Mouse (Mus musculus) NIH3T3 (cell line): ENCODE results near the gene Lcn12.
A peak's percentile ranks its signal among the peaks of the same experiment; 100 is the strongest.

Experiments
- DNase-seq: peaks from one replicate; pipeline ENCODE4 v3.0.0-alpha.2; 2012; ENCODE audit warnings: low read depth

Gene Lcn12

GRCm38 (mm10) chr2:25496462-25496861 is 2.8 kb upstream of the Lcn12 start:
- DNase-seq = peak; percentile 84

DNA sequence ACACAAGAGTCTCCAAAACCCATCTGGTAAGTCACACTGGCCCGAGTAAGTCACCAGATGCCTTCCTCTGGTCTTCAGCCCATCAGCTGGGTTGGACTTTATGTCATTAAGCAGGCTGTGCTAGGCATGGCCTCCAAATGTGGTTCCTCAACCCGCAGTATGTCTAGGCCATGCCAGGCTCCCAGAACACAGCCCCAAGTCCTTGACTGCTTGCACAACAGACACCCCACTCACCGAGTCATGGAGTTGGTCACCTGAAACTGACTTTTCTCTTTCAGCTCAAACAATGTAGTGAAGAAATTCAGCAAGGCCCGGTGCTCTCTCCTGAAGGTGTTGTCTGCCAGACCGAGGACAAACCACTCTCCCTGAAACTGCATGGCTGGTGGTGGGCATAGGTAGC is 723 bp downstream of the Lcn12 start:
- DNase-seq = no peak

DNA sequence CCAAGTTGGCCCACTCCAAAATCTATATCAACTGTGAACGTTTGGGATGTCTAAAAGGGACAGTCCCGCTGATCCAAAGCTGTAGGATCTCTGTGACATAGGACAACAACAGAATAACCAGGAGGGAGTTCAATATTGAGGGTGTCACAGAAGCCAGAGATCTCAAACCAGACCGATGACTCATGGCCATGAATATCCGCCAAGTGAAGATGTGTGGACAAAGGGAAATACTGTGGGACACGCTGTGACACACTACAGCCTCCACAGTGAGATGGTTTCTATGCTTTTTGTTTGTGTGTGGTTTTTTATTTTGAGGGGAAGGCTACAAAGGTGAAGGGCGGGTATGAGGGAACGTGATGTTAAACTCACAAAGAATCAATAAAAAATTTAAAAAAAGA is 5.0 kb downstream of the Lcn12 start:
- DNase-seq = no peak

- no peak for DNase-seq
Measured at GRCm38 (mm10) chr2:25487965-25488670, 5.6 kb downstream of the Lcn12 start.

- no peak for DNase-seq
Measured at GRCm38 (mm10) chr2:25484901-25485647, 8.6 kb downstream of the Lcn12 start.

- peak; percentile 75 for DNase-seq
Measured at GRCm38 (mm10) chr2:25482969-25483368, 10.7 kb downstream of the Lcn12 start.

DNA sequence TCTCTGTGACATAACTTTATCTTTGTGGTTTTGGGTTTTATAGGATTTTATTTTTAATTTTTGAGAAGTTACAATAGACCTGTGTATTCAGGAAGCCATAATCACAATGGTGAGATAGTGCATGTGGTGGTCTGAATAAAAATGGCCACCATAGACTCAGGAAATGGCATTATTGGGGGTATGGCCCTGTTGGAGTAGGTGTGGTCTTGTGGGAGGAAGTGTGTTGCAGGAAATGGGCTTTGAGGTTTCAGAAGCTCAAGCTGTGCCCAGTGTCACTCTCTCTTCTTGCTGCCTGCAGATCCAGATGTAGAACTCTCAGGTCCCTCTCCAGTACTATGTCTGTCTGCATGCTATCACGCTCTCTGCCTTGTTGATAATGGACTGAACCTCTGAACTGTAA is 13.2 kb downstream of the Lcn12 start:
- DNase-seq = no peak

GRCm38 (mm10) chr2:25479551-25480311 is 14.0 kb downstream of the Lcn12 start:
- peak; percentile 55 for DNase-seq

GRCm38 (mm10) chr2:25477967-25478675 is 15.6 kb downstream of the Lcn12 start:
- DNase-seq = no peak

DNA sequence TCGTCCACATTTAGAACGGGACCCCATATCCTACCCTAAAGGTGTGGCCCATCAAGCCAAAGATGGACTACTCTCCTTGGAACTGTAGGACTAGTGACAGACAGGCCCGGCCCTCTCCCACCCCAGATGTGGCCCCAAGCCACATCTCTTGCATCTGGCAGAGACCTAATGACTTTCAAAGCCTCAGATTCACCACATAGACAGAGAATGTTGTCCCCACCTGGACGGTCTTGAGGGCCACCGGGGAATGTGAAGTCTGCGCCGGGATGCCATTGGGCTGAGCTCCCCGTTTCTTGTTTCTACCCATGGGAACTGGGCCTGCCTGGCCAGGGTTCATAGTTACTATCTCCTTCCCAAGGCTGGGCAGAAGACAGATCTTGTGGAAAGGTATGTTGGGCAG is 16.2 kb downstream of the Lcn12 start:
- DNase-seq = no peak

- DNase-seq = no peak
Measured at GRCm38 (mm10) chr2:25472550-25472949, 21.2 kb downstream of the Lcn12 start.

- DNase-seq = no peak
Measured at GRCm38 (mm10) chr2:25469969-25470368, 23.7 kb downstream of the Lcn12 start, which contains the start of gene Ptgds. Gene Ptgds, minus strand, starts transcription at chr2:25470046.

DNA sequence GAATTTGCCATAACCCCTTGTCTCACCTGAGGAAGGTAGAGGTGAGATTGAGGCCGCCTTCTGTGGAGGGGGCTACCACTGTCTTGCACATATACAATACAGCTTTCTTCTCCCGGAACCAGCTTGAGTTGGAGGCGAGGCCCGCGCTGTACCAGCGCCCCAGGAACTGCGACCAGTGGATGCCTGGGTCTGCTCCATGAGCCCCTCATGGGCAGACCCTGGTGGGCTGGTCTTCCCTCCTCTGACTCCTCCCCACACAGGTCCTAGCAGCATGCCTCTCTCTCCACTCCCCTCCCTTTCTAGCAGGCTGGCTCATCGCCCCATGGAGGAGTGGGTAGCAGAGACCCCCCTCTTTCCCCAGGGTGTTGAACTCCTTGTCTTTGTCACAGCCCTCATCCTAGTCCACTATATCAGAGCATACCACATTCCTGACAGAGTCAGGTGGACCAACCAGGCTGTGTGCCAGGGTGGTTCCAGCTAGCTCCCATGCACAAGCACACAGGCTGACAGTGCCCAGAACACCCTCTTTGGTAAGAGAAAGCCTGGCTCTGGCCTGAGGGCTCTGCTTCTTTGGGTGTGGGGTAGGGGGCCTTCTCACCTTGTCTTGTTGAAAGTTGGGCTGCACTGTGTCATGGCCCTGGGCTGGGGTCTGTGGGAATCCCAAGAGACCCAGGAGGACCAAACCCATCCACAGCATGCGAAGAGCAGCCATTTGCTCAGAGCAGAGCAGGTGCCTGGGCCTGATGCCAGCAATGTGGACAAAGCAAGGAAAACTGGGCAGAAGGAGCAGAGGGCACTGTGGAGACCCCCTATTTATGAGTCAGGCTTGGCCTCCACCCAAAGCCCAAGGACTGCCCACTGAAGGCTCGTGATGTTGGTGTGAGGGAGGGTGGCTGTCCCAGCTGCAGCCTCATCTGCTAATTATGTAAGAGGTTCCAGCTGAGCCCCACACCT is 24.5 kb downstream of the Lcn12 start:
- DNase-seq = peak; percentile 47

- no peak for DNase-seq
Measured at GRCm38 (mm10) chr2:25467606-25468303, 26.0 kb downstream of the Lcn12 start.

GRCm38 (mm10) chr2:25465816-25466635 is 27.7 kb downstream of the Lcn12 start:
- DNase-seq = peak; percentile 34

DNA sequence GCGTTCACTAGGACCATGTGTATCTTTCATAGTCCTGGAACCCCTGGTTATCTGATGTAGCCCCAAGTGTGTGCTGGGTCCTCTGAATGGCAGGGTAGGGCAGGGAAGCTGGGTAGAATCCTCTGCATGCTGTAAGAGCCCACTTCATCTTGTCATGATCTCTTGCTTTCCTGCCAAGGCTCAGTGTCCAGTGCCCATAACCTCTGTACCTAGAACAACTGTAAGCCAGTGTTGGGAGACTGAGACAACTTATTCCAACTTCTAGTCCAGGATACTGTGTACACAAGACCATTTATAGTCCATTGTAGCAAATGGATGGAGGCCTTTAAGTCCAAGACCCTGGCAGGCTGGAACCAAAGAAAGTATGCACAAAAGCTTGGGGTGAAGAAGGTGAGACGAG is 28.5 kb downstream of the Lcn12 start:
- DNase-seq = no peak

GRCm38 (mm10) chr2:25463630-25464029 is 30.1 kb downstream of the Lcn12 start:
- DNase-seq = no peak

- DNase-seq = no peak
Measured at GRCm38 (mm10) chr2:25461407-25461806, 32.3 kb downstream of the Lcn12 start.

DNA sequence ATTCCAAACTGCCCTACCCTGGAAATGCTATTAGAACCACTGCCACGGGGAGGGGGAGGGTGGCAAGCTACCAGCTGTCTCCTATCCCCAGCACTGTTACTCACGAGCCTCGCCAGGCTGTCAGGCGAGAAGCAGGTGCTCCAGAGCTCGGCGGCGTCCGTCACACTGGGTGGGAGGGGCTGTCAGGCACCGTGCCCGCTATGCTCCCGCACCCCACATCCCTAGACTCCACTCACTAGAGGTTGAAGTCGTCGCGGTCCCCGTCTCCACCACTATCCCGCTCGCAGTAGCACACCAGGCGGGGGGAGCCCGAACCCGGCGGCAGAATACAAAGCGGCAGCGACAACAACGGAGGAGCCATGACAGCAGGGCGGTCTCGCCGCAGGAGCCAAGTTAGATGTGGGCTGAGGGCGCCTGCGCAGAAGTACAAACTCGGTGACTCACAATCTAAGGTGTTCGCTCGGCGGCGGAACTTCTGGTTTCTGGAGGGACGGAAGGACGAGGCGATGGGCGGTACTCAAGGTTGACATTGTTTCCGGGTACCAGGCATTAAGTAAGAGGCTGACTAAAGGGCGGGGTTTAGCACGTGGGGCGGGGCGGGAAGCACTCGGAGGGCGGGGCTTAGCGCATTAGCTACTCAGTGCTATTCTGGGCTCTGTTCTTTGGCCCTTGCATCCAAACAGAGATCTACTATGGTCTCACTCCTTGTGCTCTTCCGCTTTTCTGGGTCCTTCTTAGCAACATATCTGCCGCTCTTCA is 33.0 kb downstream of the Lcn12 start, which contains the start of gene Paxx:
TSS of gene Paxx (minus strand) at position 544 of the 759 bp plus-strand sequence.
- peak; percentile 98 for DNase-seq
